ENCODE assay signal across 18 mouse cellular contexts in genomic region chr4:106497776-106498470, GRCm38 (mm10). TPM values are rescaled to one million over a fixed set of nuclear protein-coding genes. Genes with fewer than 3 reads are reported as not detected.
DNase-seq lines count a peak whose midpoint lies in the region; ATAC-seq and TF ChIP-seq lines count a peak whose summit lies in the region.
"Had no signal": no experiment of that assay in that cellular context is flagged by ENCODE, and none has a peak within 500 bp of the region (broad histone marks: within the 10 kb centered on the region; RNA-seq: fewer than 3 reads in every experiment).

No protein-coding gene starts in this region.

- no peak for ATAC-seq in hindbrain, postnatal 0 days
- ATAC-seq in embryonic facial prominence, embryonic 14.5 days (ENCODE audit: low read depth): peak; percentile 70
- 0 out of 2 replicates have a peak, but pooled peaks have one; percentile 20 for ATAC-seq in limb, embryonic 15.5 days (ENCODE audit: insufficient number of reproducible peaks, low FRiP score, low TSS enrichment, low read depth)

- H3K36me3 ChIP-seq in hindbrain, embryonic 10.5 days: no peaks in the 10 kb centered on the region
- H3K36me3 ChIP-seq in hindbrain, postnatal 0 days (ENCODE audit: insufficient read depth, low read length): no peaks in the 10 kb centered on the region
- no peaks in the 10 kb centered on the region for H3K36me3 ChIP-seq in embryonic facial prominence, embryonic 14.5 days (ENCODE audit: control insufficient read depth, insufficient read depth, low read length)
- no peaks in the 10 kb centered on the region for H3K36me3 ChIP-seq in limb, embryonic 15.5 days
- H3K36me3 ChIP-seq: heart, embryonic 12.5 days; lung, embryonic 15.5 days had no signal

- no peak for DNase-seq in hindbrain, embryonic 10.5 days (ENCODE audit: low spot score)
- DNase-seq in hindbrain, postnatal 0 days (ENCODE audit: low spot score): no peak
- peak; percentile 24 for DNase-seq in lung, postnatal 10 days
- DNase-seq in lung, postnatal 25 days (ENCODE audit: low spot score): no peak
- DNase-seq in embryonic facial prominence, embryonic 14.5 days (ENCODE audit: low spot score): no peak
- no peak for DNase-seq in thymus, postnatal 14 days
- DNase-seq: cerebellum, adult 11-12 months; cerebellum, postnatal 36 days; gastrocnemius, postnatal 36 days; heart, postnatal 36 days; thymus, adult 18-20 months had no signal

- H3K27me3 ChIP-seq in hindbrain, embryonic 10.5 days (ENCODE audit: insufficient read depth, poor library complexity, severe bottlenecking): no peaks in the 10 kb centered on the region
- H3K27me3 ChIP-seq in hindbrain, postnatal 0 days (ENCODE audit: insufficient read depth, low read length): no peaks in the 10 kb centered on the region
- no peaks in the 10 kb centered on the region for H3K27me3 ChIP-seq in embryonic facial prominence, embryonic 14.5 days (replicated peaks; ENCODE audit: control insufficient read depth, insufficient read depth, low read length)
- no peaks in the 10 kb centered on the region for H3K27me3 ChIP-seq in limb, embryonic 15.5 days
- H3K27me3 ChIP-seq: lung, embryonic 15.5 days had no signal

- H3K4me1 ChIP-seq in hindbrain, embryonic 10.5 days (replicated peaks): peaks cover 32% of the 10 kb centered on the region
- no peaks in the 10 kb centered on the region; the same call in 1 of the 2 replicates for H3K4me1 ChIP-seq in hindbrain, postnatal 0 days (ENCODE audit: insufficient read depth, low read length)
- H3K4me1 ChIP-seq in embryonic facial prominence, embryonic 14.5 days (ENCODE audit: control insufficient read depth, insufficient read depth, low read length): peaks cover 10% of the 10 kb centered on the region
- peaks cover 16% of the 10 kb centered on the region for H3K4me1 ChIP-seq in limb, embryonic 15.5 days
- H3K4me1 ChIP-seq: heart, embryonic 12.5 days; lung, embryonic 15.5 days had no signal

- H3K4me2 ChIP-seq in hindbrain, postnatal 0 days (ENCODE audit: low read depth, low read length): no peak overlapping the region
- no peak overlapping the region for H3K4me2 ChIP-seq in embryonic facial prominence, embryonic 14.5 days (ENCODE audit: low read depth, low read length)
- H3K4me2 ChIP-seq in limb, embryonic 15.5 days: no peak overlapping the region
- H3K4me2 ChIP-seq: heart, embryonic 12.5 days; lung, embryonic 15.5 days had no signal

- H3K9me3 ChIP-seq in hindbrain, embryonic 10.5 days: no peaks in the 10 kb centered on the region
- no peaks in the 10 kb centered on the region for H3K9me3 ChIP-seq in hindbrain, postnatal 0 days (ENCODE audit: low read length)
- no peaks in the 10 kb centered on the region for H3K9me3 ChIP-seq in embryonic facial prominence, embryonic 14.5 days (ENCODE audit: control insufficient read depth, low read length)
- H3K9me3 ChIP-seq in limb, embryonic 15.5 days: no peaks in the 10 kb centered on the region
- H3K9me3 ChIP-seq: heart, embryonic 12.5 days; lung, embryonic 15.5 days had no signal

- H3K27ac ChIP-seq in hindbrain, embryonic 10.5 days: 0 out of 2 replicates have a peak overlapping the region, but pooled peaks have one; percentile 35
- H3K27ac ChIP-seq in hindbrain, postnatal 0 days: no peak overlapping the region
- no peak overlapping the region for H3K27ac ChIP-seq in embryonic facial prominence, embryonic 14.5 days (replicated peaks; ENCODE audit: low read depth, low read length)
- no peak overlapping the region for H3K27ac ChIP-seq in limb, embryonic 15.5 days
- H3K27ac ChIP-seq: lung, embryonic 15.5 days had no signal

- 57% methylated on average over 8 of the region's 8 CpGs for WGBS in hindbrain, embryonic 10.5 days
- 59% methylated on average over 8 of the region's 8 CpGs for WGBS in hindbrain, postnatal 0 days
- 49% methylated on average over 8 of the region's 8 CpGs for WGBS in embryonic facial prominence, embryonic 14.5 days
- WGBS in limb, embryonic 15.5 days: 52% methylated on average over 8 of the region's 8 CpGs

- no peak for TF ChIP-seq CTCF in hindbrain, postnatal 0 days (IDR thresholded peaks at IDR 0.05; ENCODE audit: low read depth)

- no peak overlapping the region for H3K9ac ChIP-seq in hindbrain, postnatal 0 days (replicated peaks; ENCODE audit: low read length)
- no peak overlapping the region for H3K9ac ChIP-seq in embryonic facial prominence, embryonic 14.5 days (ENCODE audit: low read depth, low read length)
- H3K9ac ChIP-seq in limb, embryonic 15.5 days: no peak overlapping the region
- H3K9ac ChIP-seq: heart, embryonic 12.5 days; lung, embryonic 15.5 days had no signal

- H3K4me3 ChIP-seq in hindbrain, embryonic 10.5 days: no peak overlapping the region
- no peak overlapping the region for H3K4me3 ChIP-seq in hindbrain, postnatal 0 days (ENCODE audit: low read length)
- no peak overlapping the region for H3K4me3 ChIP-seq in embryonic facial prominence, embryonic 14.5 days (ENCODE audit: low read depth, low read length)
- H3K4me3 ChIP-seq in limb, embryonic 15.5 days: no peak overlapping the region
- H3K4me3 ChIP-seq: heart, embryonic 12.5 days; lung, embryonic 15.5 days had no signal

RNA-seq across cellular contexts. Expression of gene Bsnd, which starts 5.8 kb away (rescaled TPM):
- not detected in 2 replicates for polyA plus RNA-seq in hindbrain, embryonic 10.5 days (2016; fragmentation: Nextera tagmentation; extraction: Ambion mirVana)
- total RNA-seq in hindbrain, postnatal 0 days (2014; rRNA removed): not detected in 2 replicates
- polyA plus RNA-seq in hindbrain, postnatal 0 days (2015; fragmentation: Nextera tagmentation; extraction: Ambion mirVana): not detected in 2 replicates
- polyA plus RNA-seq in embryonic facial prominence, embryonic 14.5 days (2014; fragmentation: Nextera tagmentation; extraction: Ambion mirVana): 0.15 TPM in 1 of 2 replicates, not detected in the other
- not detected in 2 replicates for polyA plus RNA-seq in limb, embryonic 15.5 days (2015; fragmentation: Nextera tagmentation; extraction: Ambion mirVana)
- total RNA-seq: gastrocnemius, postnatal 36 days; heart, postnatal 36 days; liver, adult 2 months; megakaryocyte-erythroid progenitor cell, adult 5-6 weeks had no signal
- polyA plus RNA-seq: C2C12; frontal cortex, adult 2 months; heart, embryonic 12.5 days; liver, adult 2 months; lung, embryonic 15.5 days had no signal

RNA-seq across cellular contexts. Expression of gene Pcsk9, which starts 33.8 kb away (rescaled TPM):
- polyA plus RNA-seq in hindbrain, embryonic 10.5 days (2016; fragmentation: Nextera tagmentation; extraction: Ambion mirVana): 2.6 and 3.3 TPM in 2 replicates
- total RNA-seq in hindbrain, postnatal 0 days (2014; rRNA removed): 38.8 and 48.7 TPM in 2 replicates
- polyA plus RNA-seq in hindbrain, postnatal 0 days (2015; fragmentation: Nextera tagmentation; extraction: Ambion mirVana): 18.8 and 20.3 TPM in 2 replicates
- polyA plus RNA-seq in embryonic facial prominence, embryonic 14.5 days (2014; fragmentation: Nextera tagmentation; extraction: Ambion mirVana): 4.5 and 4.9 TPM in 2 replicates
- polyA plus RNA-seq in limb, embryonic 15.5 days (2015; fragmentation: Nextera tagmentation; extraction: Ambion mirVana): 5.5 and 6.5 TPM in 2 replicates
- total RNA-seq: heart, postnatal 36 days; megakaryocyte-erythroid progenitor cell, adult 5-6 weeks had no signal
